Mouse (Mus musculus): ENCODE results near the gene Kdm4b. TPM values are rescaled to one million over a fixed set of nuclear protein-coding genes. Genes with fewer than 3 reads are reported as not detected.

Gene Kdm4b
- polyA plus RNA-seq, 1 experiment from 2014 or later, result 65.8 TPM

- Histone ChIP-seq H3K4me3 (no peak overlapping the region), H3K4me1 (replicated peaks) (peaks cover 36% of the 10 kb centered on the region), H3K27ac (no peak overlapping the region), H3K27me3 (ENCODE audit: insufficient read depth, poor library complexity, severe bottlenecking) (no peaks in the 10 kb centered on the region), H3K36me3 (peaks cover 13% of the 10 kb centered on the region), H3K9me3 (no peaks in the 10 kb centered on the region)
- 67% methylated on average over 4 of the region's 4 CpGs for WGBS
- DNase-seq (ENCODE audit: low spot score), result peak; percentile 47
Measured at GRCm38 (mm10) chr17:56337190-56337589, 11.3 kb downstream of the Kdm4b start.

DNA sequence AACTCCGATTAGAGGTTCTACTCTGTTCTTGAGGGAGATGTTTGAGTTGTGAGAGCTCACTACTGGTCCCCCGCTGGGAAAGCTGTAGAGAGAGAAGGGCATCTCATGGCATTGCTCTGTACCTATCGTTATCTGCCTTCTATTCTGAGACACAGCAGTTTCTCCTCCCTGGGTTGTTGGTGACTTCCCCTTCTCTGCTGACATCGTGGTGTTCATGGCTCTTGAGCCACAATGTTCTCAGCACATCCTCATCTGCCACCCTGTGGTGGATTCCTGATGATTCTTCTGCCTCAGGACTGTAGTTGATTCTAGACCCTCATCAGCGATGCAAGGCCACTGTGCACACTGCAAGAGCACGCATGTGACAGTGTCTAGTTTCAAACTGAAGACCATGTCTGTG lies 11.9 kb downstream of the Kdm4b start:
- Histone ChIP-seq H3K36me3 (peaks cover 13% of the 10 kb centered on the region), H3K9me3 (no peaks in the 10 kb centered on the region), H3K27me3 (ENCODE audit: insufficient read depth, poor library complexity, severe bottlenecking) (no peaks in the 10 kb centered on the region), H3K4me1 (replicated peaks) (peaks cover 33% of the 10 kb centered on the region), H3K4me3 (no peak overlapping the region), H3K27ac (no peak overlapping the region)
- WGBS, result 91% methylated on average over 6 of the region's 6 CpGs
- DNase-seq (ENCODE audit: low spot score), result no peak

DNA sequence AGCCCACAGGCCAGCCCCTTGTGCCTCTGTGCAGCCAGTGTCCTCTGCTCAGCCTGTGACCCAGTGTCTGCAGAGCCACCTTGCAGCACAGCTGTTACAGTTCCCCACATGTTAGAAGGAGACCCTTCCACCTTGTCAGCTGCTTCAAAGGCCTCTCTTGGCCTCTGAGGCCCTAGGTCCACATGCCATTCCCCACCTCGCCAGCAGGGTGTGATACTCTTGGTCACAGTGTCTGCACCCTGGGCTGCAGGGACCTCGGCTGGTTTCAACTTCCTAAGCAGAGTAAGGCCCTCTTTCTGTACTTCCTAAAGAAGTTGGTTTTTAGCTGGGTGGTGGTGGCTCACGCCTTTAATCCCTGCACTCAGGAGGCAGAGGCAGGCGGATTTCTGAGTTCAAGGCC lies 13.0 kb downstream of the Kdm4b start:
- H3K27me3 ChIP-seq (ENCODE audit: insufficient read depth, poor library complexity, severe bottlenecking), result no peaks in the 10 kb centered on the region
- H3K4me1 ChIP-seq (replicated peaks), result peaks cover 34% of the 10 kb centered on the region
- no peak overlapping the region for H3K27ac ChIP-seq
- H3K4me3 ChIP-seq, result no peak overlapping the region
- no peak for DNase-seq (ENCODE audit: low spot score)
- H3K36me3 ChIP-seq, result peaks cover 13% of the 10 kb centered on the region
- 60% methylated on average over 4 of the region's 4 CpGs for WGBS
- no peaks in the 10 kb centered on the region for H3K9me3 ChIP-seq

DNA sequence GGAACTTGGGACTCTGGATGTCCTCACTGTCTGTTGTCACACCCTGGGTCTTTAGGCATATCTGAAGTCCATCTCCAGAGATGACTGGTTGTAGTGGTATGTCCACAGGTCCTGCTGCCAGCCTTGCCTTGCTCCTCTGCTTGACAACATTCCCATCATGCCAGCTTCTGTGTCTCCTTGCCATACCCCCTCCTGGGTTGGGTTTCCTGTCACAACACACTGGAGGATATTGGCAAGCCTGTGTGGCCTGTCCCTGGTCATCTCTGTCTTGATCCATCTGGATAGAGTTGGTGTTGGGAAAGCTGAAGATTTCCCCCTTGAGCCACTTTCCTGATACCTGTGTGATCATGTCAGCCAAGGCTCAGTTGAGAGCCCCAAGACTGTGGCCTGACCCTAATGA lies 14.9 kb downstream of the Kdm4b start:
- peaks cover 15% of the 10 kb centered on the region for H3K36me3 ChIP-seq
- peaks cover 30% of the 10 kb centered on the region for H3K4me1 ChIP-seq (replicated peaks)
- no peak overlapping the region for H3K27ac ChIP-seq
- no peak for DNase-seq (ENCODE audit: low spot score)
- H3K27me3 ChIP-seq (ENCODE audit: insufficient read depth, poor library complexity, severe bottlenecking), result no peaks in the 10 kb centered on the region
- H3K4me3 ChIP-seq, result no peak overlapping the region
- no peaks in the 10 kb centered on the region for H3K9me3 ChIP-seq

DNA sequence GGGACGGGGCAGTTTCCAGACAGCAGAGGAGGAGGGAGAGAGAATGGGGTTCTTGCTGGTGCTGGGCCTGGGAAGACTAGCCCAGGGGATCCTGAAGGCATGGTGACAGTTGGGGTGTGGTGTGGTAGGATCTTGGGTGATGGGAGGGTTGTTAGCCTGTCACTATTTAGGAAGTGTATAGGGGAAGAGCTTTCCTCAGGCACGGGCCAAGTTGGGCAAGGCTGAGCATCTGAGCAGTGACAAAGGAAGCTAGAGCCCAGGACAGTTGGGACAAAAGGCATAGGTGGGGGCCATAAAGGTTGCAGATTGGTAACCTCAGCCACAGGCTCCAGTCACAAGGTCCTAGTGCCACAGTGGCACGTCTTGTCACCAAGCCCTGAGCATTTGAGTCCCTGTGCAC lies 17.6 kb downstream of the Kdm4b start:
- Histone ChIP-seq H3K36me3 (peaks cover 21% of the 10 kb centered on the region), H3K27ac (no peak overlapping the region), H3K27me3 (ENCODE audit: insufficient read depth, poor library complexity, severe bottlenecking) (no peaks in the 10 kb centered on the region), H3K9me3 (no peaks in the 10 kb centered on the region), H3K4me1 (replicated peaks) (peaks cover 23% of the 10 kb centered on the region), H3K4me3 (no peak overlapping the region)
- 85% methylated on average over 3 of the region's 3 CpGs for WGBS
- no peak for DNase-seq (ENCODE audit: low spot score)

GRCm38 (mm10) chr17:56345364-56345763 lies 19.5 kb downstream of the Kdm4b start:
- Histone ChIP-seq H3K27me3 (ENCODE audit: insufficient read depth, poor library complexity, severe bottlenecking) (no peaks in the 10 kb centered on the region), H3K4me3 (no peak overlapping the region), H3K4me1 (replicated peaks) (peaks cover 17% of the 10 kb centered on the region), H3K36me3 (peaks cover 29% of the 10 kb centered on the region), H3K27ac (no peak overlapping the region), H3K9me3 (no peaks in the 10 kb centered on the region)
- 73% methylated on average over 2 of the region's 2 CpGs for WGBS
- no peak for DNase-seq (ENCODE audit: low spot score)

GRCm38 (mm10) chr17:56348128-56348527 lies 22.3 kb downstream of the Kdm4b start:
- no peaks in the 10 kb centered on the region for H3K9me3 ChIP-seq
- H3K4me1 ChIP-seq (replicated peaks), result peaks cover 9% of the 10 kb centered on the region
- DNase-seq (ENCODE audit: low spot score), result no peak
- H3K4me3 ChIP-seq, result no peak overlapping the region
- H3K36me3 ChIP-seq, result peaks cover 47% of the 10 kb centered on the region
- 76% methylated on average over 4 of the region's 4 CpGs for WGBS
- H3K27ac ChIP-seq, result peak overlapping the region; percentile 18; the same call in 1 of the 2 replicates
- H3K27me3 ChIP-seq (ENCODE audit: insufficient read depth, poor library complexity, severe bottlenecking), result no peaks in the 10 kb centered on the region

GRCm38 (mm10) chr17:56348586-56348985 lies 22.7 kb downstream of the Kdm4b start:
- peaks cover 52% of the 10 kb centered on the region for H3K36me3 ChIP-seq
- DNase-seq (ENCODE audit: low spot score), result no peak
- H3K4me1 ChIP-seq (replicated peaks), result peaks cover 4% of the 10 kb centered on the region; the same call in 1 of the 2 replicates
- H3K4me3 ChIP-seq, result no peak overlapping the region
- 0 out of 2 replicates have a peak overlapping the region, but pooled peaks have one; percentile 18 for H3K27ac ChIP-seq
- H3K27me3 ChIP-seq (ENCODE audit: insufficient read depth, poor library complexity, severe bottlenecking), result no peaks in the 10 kb centered on the region
- H3K9me3 ChIP-seq, result no peaks in the 10 kb centered on the region

DNA sequence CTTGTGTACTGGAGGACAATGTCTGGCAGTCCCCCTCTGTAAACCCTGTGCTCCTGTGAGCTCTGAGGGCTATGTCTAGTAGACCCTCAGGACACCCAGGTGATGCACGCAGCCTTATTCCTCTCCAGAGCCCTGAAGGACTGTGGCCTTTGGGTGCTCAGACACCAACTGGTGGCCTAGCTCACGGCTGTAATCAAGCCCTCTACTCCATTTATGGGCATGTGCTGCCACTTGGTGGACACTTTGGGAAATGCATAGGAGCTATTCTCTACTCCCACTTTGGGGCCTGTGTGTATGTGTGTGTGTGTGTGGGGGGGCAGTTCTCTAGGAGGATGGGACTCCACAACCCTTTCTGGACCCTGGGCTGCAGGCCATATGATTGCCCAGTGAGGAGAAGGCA lies 24.8 kb downstream of the Kdm4b start:
- 0 out of 2 replicates have a peak, but pooled peaks cover 3% of the 10 kb centered on the region for H3K4me1 ChIP-seq (replicated peaks)
- no peak overlapping the region; the same call in 1 of the 2 replicates for H3K27ac ChIP-seq
- peak; percentile 68 for DNase-seq (ENCODE audit: low spot score)
- no peaks in the 10 kb centered on the region for H3K27me3 ChIP-seq (ENCODE audit: insufficient read depth, poor library complexity, severe bottlenecking)
- H3K36me3 ChIP-seq, result peaks cover 62% of the 10 kb centered on the region
- H3K4me3 ChIP-seq, result no peak overlapping the region
- WGBS, result 51% methylated on average over 2 of the region's 2 CpGs
- H3K9me3 ChIP-seq, result no peaks in the 10 kb centered on the region

GRCm38 (mm10) chr17:56356921-56357885 lies 31.3 kb downstream of the Kdm4b start:
- WGBS, result 70% methylated on average over 9 of the region's 9 CpGs
- DNase-seq (ENCODE audit: low spot score), result peak; percentile 68
- peaks cover 97% of the 10 kb centered on the region for H3K36me3 ChIP-seq

GRCm38 (mm10) chr17:56359183-56359725 lies 33.4 kb downstream of the Kdm4b start:
- no peaks in the 10 kb centered on the region for H3K27me3 ChIP-seq (ENCODE audit: insufficient read depth, poor library complexity, severe bottlenecking)
- peaks cover 97% of the 10 kb centered on the region for H3K36me3 ChIP-seq
- no peaks in the 10 kb centered on the region for H3K4me1 ChIP-seq (replicated peaks)
- WGBS, result 90% methylated on average over 3 of the region's 3 CpGs
- no peak for DNase-seq (ENCODE audit: low spot score)
- H3K9me3 ChIP-seq, result no peaks in the 10 kb centered on the region
- H3K4me3 ChIP-seq, result no peak overlapping the region
- no peak overlapping the region for H3K27ac ChIP-seq

More at GRCm38 (mm10) chr17:56356921-56357885, 31.3 kb downstream of the Kdm4b start:
- H3K4me1 ChIP-seq (replicated peaks), result no peaks in the 10 kb centered on the region
- no peaks in the 10 kb centered on the region for H3K9me3 ChIP-seq
- H3K27ac ChIP-seq, result no peak overlapping the region
- no peaks in the 10 kb centered on the region for H3K27me3 ChIP-seq (ENCODE audit: insufficient read depth, poor library complexity, severe bottlenecking)
- H3K4me3 ChIP-seq, result no peak overlapping the region

GRCm38 (mm10) chr17:56359864-56360263 lies 34.0 kb downstream of the Kdm4b start:
- Histone ChIP-seq H3K4me1 (replicated peaks) (no peaks in the 10 kb centered on the region), H3K27ac (no peak overlapping the region), H3K4me3 (no peak overlapping the region), H3K27me3 (ENCODE audit: insufficient read depth, poor library complexity, severe bottlenecking) (no peaks in the 10 kb centered on the region), H3K36me3 (peaks cover 97% of the 10 kb centered on the region), H3K9me3 (no peaks in the 10 kb centered on the region)
- WGBS, result 97% methylated on average over 1 of the region's 1 CpGs
- no peak for DNase-seq (ENCODE audit: low spot score)

DNA sequence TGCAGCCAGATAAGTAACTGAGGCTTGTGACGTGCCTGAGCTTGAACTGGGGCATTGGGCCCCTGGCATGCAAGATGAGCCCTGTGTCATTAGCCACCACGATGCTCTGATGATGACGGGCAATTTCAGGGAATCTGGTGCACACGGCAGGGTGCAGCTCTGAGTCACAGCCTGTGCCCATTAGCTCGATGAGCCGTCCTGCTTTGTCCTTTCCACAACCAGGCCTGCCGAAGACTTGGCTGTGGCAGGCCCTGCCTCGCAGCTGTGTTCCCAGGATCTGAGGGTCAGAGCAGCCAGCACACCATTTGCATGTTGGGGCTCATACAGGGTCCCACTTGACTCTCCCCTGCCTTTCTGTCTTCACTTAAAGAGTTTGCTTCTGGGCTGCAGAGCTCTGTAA lies 34.6 kb downstream of the Kdm4b start:
- Histone ChIP-seq H3K4me1 (replicated peaks) (no peaks in the 10 kb centered on the region), H3K27ac (no peak overlapping the region; the same call in 1 of the 2 replicates), H3K36me3 (peaks cover 97% of the 10 kb centered on the region), H3K9me3 (no peaks in the 10 kb centered on the region), H3K4me3 (no peak overlapping the region), H3K27me3 (ENCODE audit: insufficient read depth, poor library complexity, severe bottlenecking) (no peaks in the 10 kb centered on the region)
- DNase-seq (ENCODE audit: low spot score), result no peak
- 75% methylated on average over 8 of the region's 8 CpGs for WGBS
